Mouse (Mus musculus) c-Kit-positive CD71-positive TER-119-positive erythroid progenitor cells, embryonic 14.5 days (primary cell): ENCODE measurements at regions not wholly inside any gene's neighbourhood (a gene's known extent, or its start where the extent isn't known, plus 50 kb on each side); places are given as distances from the start of the nearest gene placed in this dataset.
"Not testable (repeated sequence)": the region's sequence is repeated elsewhere in the genome, so short reads cannot be mapped to it uniquely, and the experiment has no call there.

ENCODE experiments used
- DNase-seq: peaks from one replicate; pipeline ENCODE4 v3.0.0-alpha.2; 2013; ENCODE audit warnings: low spot score

- no peak for DNase-seq
These were observed 94.4 kb downstream of the Gm11232 start for GRCm38 (mm10) chr4:71663397-71663796.

- DNase-seq, result no peak
These were observed 117.2 kb downstream of the Gm11232 start for GRCm38 (mm10) chr4:71640521-71640920.

GRCm38 (mm10) chr4:71627088-71627487 lies 130.7 kb downstream of the Gm11232 start:
- DNase-seq, result no peak

- no peak for DNase-seq
These were observed 131.1 kb downstream of the Gm11232 start for GRCm38 (mm10) chr4:71626626-71627025.

DNA sequence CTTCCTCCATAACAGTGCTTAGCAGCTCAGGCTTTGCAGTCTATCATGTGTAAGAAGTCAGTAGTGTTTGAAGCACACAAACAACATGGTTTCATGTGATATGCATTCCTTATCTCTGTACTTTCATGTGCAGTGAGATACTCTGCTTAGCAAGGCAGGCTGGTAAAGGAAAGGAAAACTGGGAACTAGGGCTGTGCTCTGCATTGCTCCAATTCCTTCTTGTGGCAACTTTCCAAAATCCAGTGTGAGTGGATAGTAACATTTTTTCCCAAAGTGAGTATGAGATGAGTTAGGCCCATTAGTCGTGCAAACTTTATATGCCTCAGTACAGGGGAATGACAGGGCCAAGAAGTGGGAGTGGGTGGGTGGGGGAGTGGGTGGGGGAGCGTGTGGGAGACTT lies 133.0 kb downstream of the Gm11232 start:
- DNase-seq, result no peak

DNA sequence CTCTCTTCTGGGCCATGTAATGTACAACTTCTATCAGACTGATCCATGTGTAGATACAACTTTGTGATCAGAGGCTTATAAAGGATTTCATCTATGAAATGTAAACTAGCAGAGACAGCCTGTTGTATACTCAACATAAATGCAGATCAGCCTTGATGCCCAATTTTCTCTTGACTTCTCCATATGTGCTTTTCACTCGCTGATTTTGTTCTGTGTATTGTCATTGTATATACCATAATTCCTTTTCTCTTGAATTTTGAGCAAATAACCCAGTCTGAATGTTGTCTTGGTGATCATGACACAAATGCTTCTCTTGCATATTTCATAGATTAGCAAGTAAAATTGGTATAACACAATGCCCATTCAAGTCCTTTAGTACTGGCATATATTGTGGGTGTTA lies 144.0 kb downstream of the Gm11232 start:
- DNase-seq, result no peak

DNA sequence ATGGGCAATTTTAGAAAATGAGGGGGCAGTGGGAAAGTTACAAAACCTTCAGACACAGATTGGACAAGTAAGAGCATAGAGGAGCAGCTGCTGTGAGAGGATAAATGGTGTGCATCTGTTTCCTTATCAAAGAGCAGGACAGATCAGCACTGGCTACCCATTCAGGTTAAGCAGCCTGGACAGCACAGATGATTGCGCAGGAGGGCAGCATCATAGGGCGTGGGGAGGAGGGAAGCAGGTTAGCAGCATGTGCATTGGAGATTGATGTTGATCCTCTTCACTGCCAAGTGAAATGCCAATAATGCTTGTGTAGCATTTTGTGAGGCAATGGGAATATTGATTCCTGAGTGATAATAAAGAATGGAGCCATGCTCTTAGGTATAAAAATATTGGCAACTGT lies 171.9 kb downstream of the Gm11232 start:
- no peak for DNase-seq

DNA sequence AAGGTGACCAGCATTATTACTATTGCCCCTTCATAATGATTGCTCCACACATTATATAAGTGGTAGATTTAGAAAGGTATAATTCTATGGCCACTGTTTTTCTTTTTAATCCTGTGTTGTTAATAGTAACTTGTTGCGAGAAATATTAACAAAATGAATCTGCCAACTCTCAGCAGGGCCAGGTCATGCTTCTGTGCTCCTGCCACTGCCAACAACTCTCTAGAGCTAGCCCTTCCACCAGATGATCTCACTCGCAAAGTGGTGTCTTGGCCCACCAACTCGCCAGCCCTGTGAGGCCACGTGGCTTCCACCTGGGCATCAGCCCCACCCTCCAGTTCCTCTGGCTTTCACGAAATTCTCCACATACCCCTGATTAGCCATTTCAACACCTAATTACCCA lies 197.1 kb downstream of the Gm11232 start:
- DNase-seq, result no peak

DNA sequence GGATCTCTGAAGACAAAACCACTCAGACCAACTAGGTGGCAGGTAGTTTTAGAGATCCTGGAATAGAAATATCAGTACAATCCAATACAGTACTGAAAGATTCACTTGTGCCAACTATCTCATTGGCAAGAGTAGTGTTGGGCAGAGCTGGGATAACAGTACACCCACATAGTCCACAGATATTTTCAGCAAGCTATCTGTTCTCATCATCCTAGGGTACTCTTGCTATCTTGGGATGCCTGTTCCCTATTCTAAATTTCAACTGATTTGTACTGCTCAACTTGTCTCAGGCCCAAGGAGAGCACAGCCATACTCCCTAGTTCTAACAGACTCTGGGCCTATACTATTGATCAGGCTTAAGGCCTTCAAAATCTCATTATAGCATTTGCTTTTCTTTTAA lies 218.6 kb downstream of the Gm11232 start:
- DNase-seq, result no peak

DNA sequence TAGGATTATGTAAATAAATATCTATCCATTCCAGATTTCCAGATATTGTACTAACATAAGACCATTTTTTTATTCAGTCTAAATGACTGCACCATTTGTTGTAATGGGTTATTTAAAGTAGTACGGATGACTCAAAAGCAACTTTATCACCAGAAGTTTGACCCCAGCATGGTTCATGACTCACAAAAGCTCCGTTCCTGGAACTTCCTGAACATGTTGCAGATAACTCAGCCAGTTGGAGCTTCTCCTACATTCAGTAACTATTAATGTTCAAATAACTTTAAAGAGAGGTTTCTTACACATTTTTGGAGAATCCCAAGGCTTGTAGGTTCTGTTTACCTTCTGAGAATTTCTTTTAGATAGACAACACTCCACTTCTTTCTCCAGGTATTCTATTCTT lies 219.8 kb downstream of the Gm11232 start:
- DNase-seq, result no peak

DNA sequence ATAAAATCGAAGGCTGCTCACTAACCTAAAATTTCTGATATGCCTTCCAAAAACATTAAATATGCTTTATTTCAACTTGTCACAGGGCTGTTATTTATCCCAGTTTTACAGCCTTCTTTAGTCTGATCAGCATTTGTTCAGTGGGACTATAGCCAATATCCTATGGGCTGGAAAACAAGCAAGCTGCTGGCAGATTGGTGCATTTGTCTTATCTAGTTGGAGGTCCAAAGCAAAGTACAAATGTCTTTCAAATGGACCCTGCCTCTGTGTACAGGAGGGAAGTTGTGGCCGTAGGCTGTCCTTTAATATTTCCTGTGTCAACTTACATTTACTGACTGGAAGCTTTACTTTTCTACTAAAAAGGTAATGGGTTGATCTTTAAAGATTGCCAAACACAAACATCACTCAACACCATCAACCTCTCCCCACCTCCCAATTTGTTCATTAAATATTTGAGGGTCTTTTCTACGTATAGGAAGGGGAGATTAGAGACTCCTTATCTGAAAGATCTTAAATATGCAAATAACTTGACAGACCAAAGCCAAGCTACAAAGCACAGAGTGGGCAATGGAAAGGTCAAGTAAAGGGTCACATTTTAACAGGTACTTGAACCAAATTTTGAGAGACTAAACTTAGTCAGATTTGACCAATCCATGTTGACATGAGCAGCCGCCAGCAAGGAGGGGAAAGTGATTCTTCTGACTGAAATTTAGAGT lies 233.4 kb downstream of the Gm11232 start:
- DNase-seq, result no peak

- DNase-seq, result no peak
These were observed 237.0 kb downstream of the Gm11232 start for GRCm38 (mm10) chr4:71520751-71521150.

DNA sequence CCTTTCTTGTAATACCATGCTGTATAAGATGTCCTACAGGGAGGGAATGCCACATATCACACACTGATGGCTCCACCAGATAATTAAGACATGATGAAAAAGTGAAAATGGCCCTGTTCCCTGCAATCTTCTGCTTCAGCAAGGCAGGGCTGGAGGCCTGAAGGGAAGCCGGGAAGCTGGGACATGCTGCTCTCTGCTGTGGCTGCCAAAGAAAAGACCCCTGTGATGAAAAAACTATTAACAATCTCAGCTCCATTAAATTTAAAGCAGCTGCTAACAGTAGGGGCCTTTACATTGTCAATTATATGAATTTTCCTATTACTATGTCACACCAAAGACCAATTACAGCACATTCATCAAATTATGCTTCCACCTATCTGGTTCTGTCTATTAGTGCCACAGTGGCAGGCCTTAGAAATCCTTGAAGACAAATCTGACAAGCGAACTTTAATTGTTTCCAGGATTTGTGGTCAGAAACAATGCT lies 239.8 kb downstream of the Gm11232 start:
- no peak for DNase-seq

- no peak for DNase-seq
These were observed 250.9 kb downstream of the Gm11232 start for GRCm38 (mm10) chr4:71506911-71507310.

- DNase-seq, result no peak
These were observed 268.0 kb downstream of the Gm11232 start for GRCm38 (mm10) chr4:71489788-71490187.

DNA sequence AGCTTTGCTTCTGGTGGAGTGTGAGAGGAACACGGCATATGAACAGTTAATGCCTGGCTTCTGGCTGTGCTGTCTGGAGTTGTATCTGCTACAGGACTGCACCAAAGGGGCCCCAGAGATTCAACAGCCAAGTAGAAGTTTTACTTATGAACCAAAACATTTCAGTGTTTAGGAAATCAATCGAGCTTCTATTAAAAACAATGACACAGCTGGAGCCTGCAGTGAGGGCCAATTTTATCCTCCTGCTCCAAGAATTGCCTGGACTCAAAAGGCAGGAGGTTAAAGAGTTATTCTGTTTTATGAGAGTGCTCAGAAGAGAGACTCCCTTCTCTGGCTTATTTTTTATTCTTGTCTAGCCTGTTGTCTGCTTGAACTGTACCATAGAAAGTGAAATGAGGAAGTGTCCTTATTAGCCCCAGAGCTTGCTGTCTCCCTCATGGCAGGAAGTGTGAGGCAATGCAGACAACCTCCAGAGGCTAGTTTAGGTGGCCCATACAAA lies 269.1 kb downstream of the Gm11232 start:
- DNase-seq, result no peak

GRCm38 (mm10) chr4:71488059-71488458 lies 269.7 kb downstream of the Gm11232 start:
- no peak for DNase-seq

DNA sequence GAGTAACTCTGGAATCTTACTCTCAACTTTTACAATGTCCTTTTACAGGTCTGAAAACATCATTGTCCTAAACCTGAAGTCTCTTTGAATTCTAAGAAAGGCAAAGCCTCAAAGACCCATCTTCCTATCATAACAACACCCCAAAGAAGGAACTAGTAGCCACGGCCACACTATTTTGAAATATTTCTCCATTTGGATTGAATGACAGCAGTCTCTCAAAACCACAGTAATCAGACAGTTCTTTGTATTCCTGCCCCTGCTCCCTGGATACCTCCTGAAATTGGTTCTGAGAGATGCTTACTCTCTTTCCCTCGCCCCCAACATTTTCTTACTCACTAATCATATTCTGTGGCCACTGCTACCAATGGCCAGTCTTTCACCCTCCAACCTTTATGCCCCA lies 276.8 kb downstream of the Gm11232 start:
- DNase-seq, result no peak

DNA sequence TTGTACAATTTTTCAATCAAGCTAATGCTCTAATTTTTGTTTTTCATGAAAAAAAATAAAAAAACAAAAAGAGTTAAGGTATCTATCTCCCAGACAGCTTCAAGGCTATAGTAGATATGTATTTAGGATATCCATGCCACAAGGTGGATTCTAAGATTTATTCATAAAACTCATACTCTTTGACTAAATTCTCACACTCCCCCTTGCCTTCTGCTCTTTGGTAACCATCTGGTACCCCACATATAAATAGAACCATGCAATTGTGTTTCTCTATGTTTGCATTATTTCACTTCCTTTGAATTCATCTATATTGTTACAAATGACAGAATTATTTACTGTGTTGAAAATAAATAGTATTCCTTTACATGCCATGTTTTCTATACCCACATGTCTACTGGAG lies 287.2 kb downstream of the Gm11232 start:
- DNase-seq, result no peak

DNA sequence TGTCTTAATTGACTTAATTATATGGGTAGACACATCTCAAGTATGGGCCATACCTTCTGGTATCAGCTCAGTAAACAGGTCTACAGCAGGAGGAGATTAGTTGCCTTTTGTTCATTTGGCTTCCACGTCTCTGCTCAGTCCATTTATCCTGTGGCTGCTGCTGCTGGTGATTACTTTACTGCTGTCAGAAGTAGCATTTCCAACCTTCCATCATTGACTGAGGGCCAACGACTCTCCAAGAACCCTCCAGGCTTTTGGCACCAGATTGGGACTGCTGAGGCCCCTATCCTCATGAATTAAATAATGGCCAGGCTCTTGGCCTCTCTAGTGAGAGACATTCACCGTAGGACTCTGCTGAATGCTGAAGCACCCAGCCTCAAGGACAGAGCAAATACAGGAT lies 303.0 kb downstream of the Gm11232 start:
- no peak for DNase-seq

GRCm38 (mm10) chr4:71453499-71453898 lies 304.3 kb downstream of the Gm11232 start:
- no peak for DNase-seq

DNA sequence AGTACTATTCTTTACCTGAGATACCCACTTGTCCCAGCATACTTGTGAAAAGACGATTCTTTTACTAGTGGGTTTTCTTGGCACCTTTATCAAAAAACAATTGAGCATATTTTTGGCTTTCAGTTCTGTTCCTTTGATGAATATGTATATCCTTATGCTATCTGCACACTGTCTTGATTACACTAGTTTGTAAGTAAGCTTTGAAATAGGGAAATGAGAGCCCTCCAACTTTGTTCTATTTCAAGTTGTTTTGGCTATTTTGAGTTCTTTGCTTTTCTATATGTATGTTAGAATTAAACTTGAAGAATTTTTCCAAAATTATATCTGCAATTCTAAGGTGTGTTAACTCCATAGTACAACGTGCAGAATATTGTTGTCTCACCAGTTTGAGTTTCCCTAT lies 311.3 kb downstream of the Gm11232 start:
- DNase-seq, result no peak

GRCm38 (mm10) chr4:71431245-71431929 lies 326.4 kb downstream of the Gm11232 start:
- no peak for DNase-seq

DNA sequence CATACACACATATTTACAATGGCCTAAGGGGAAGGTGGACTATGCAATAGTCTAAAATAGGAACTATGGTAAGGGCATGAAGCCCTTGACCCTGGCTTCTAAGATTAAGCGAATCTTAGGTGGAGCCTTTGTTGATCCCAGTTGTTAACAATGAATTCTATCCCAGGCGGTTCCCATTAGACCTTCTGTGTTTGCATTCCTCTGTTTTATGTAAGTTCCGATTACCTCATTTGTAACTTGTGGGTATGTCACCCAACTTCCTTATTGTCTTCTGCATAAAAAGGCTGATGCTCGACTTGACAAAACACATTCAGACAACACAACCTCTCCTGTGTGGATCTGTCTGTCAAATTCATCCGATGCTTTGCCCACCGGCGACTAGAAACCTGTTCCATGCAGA lies 335.6 kb downstream of the Gm11232 start:
- not testable (repeated sequence) for DNase-seq
